Mouse (Mus musculus) bone marrow, adult 2 months (tissue): ENCODE measurements around the gene Cd302.

Experiments
- CTCF ChIP-seq: fragments of 200-500 bp; IDR thresholded peaks from 2 replicates; pipeline ENCODE4 v1.5.1; 2011; ENCODE audit warnings: low read length, control low read depth; ENCODE audit not compliant: control insufficient read depth, insufficient read depth
- POLR2A ChIP-seq: fragments of 200-500 bp; IDR thresholded peaks from 2 replicates; pipeline ENCODE4 v1.6.1; 2011; ENCODE audit warnings: low read depth, mild to moderate bottlenecking, control low read depth, low read length, borderline replicate concordance; ENCODE audit not compliant: control insufficient read depth

- no peak for TF ChIP-seq CTCF
- TF ChIP-seq POLR2A = no peak
Measured at GRCm38 (mm10) chr2:60326948-60327347, 42.7 kb upstream of the Cd302 start.
